Mouse (Mus musculus): ENCODE measurements around the gene Slc5a2. TPM values are rescaled to one million over a fixed set of nuclear protein-coding genes. Genes with fewer than 3 reads are reported as not detected.

Slc5a2 gene
- polyA plus RNA-seq, 1 experiment from 2014 or later: 0.50 TPM

- H3K27ac ChIP-seq: no peak overlapping the region
- no peak overlapping the region for H3K4me3 ChIP-seq
- H3K27me3 ChIP-seq (ENCODE audit: low read depth, poor library complexity, severe bottlenecking): no peaks in the 10 kb centered on the region
- WGBS: 95% methylated on average over 16 of the region's 16 CpGs
- no peak for DNase-seq (ENCODE audit: low spot score)
- H3K4me1 ChIP-seq: peaks cover 36% of the 10 kb centered on the region
- peaks cover 55% of the 10 kb centered on the region for H3K36me3 ChIP-seq
- no peaks in the 10 kb centered on the region for H3K9me3 ChIP-seq (replicated peaks)
Measured at GRCm38 (mm10) chr7:128242331-128242730, 23.1 kb upstream of the Slc5a2 start.

- H3K4me1 ChIP-seq: peaks cover 36% of the 10 kb centered on the region
- H3K27ac ChIP-seq: peak overlapping the region; percentile 65
- 54% methylated on average over 10 of the region's 10 CpGs for WGBS
- H3K4me3 ChIP-seq: no peak overlapping the region
- no peaks in the 10 kb centered on the region for H3K9me3 ChIP-seq (replicated peaks)
- no peaks in the 10 kb centered on the region; the same call in 1 of the 2 replicates for H3K27me3 ChIP-seq (ENCODE audit: low read depth, poor library complexity, severe bottlenecking)
- H3K36me3 ChIP-seq: peaks cover 55% of the 10 kb centered on the region
- DNase-seq (ENCODE audit: low spot score): no peak
Measured at GRCm38 (mm10) chr7:128243921-128244320, 21.5 kb upstream of the Slc5a2 start.

GRCm38 (mm10) chr7:128244410-128245025 is 20.9 kb upstream of the Slc5a2 start:
- H3K36me3 ChIP-seq: peaks cover 58% of the 10 kb centered on the region
- WGBS: 87% methylated on average over 18 of the region's 18 CpGs

GRCm38 (mm10) chr7:128245547-128245946 is 19.9 kb upstream of the Slc5a2 start:
- Histone ChIP-seq H3K4me3 (no peak overlapping the region), H3K9me3 (replicated peaks) (no peaks in the 10 kb centered on the region), H3K4me1 (peaks cover 30% of the 10 kb centered on the region), H3K36me3 (peaks cover 49% of the 10 kb centered on the region), H3K27me3 (ENCODE audit: low read depth, poor library complexity, severe bottlenecking) (no peaks in the 10 kb centered on the region; the same call in 1 of the 2 replicates), H3K27ac (no peak overlapping the region)
- WGBS: 94% methylated on average over 4 of the region's 4 CpGs
- DNase-seq (ENCODE audit: low spot score): no peak

More at GRCm38 (mm10) chr7:128244410-128245025, 20.9 kb upstream of the Slc5a2 start:
- no peak overlapping the region for H3K4me3 ChIP-seq
- DNase-seq (ENCODE audit: low spot score): no peak
- no peaks in the 10 kb centered on the region for H3K9me3 ChIP-seq (replicated peaks)
- peak overlapping the region; percentile 65 for H3K27ac ChIP-seq
- no peaks in the 10 kb centered on the region; the same call in 1 of the 2 replicates for H3K27me3 ChIP-seq (ENCODE audit: low read depth, poor library complexity, severe bottlenecking)
- H3K4me1 ChIP-seq: peaks cover 30% of the 10 kb centered on the region

- whole genome bisulfite sequencing: 2% methylated on average over 28 of the region's 30 CpGs
- H3K4me3 ChIP-seq: peak within 1 kb of the TSS; percentile 53
- DNase-seq (ENCODE audit: low spot score): peak; percentile 66
- no peaks in the 10 kb centered on the region for H3K9me3 ChIP-seq (replicated peaks)
- H3K27ac ChIP-seq: peak within 1 kb of the TSS; percentile 80
- peaks cover 31% of the 10 kb centered on the region for H3K4me1 ChIP-seq
- peaks cover 3% of the 10 kb centered on the region; the same call in 1 of the 2 replicates for H3K27me3 ChIP-seq (ENCODE audit: low read depth, poor library complexity, severe bottlenecking)
- peaks cover 37% of the 10 kb centered on the region for H3K36me3 ChIP-seq
Measured at GRCm38 (mm10) chr7:128246496-128247391, 18.7 kb upstream of the Slc5a2 start, which contains the start of gene Tgfb1i1. Gene Tgfb1i1 (plus strand): TSS chr7:128246812.

GRCm38 (mm10) chr7:128247443-128247842 is 18.0 kb upstream of the Slc5a2 start:
- no peaks in the 10 kb centered on the region for H3K9me3 ChIP-seq (replicated peaks)
- H3K4me3 ChIP-seq: peak overlapping the region; percentile 53
- 2% methylated on average over 13 of the region's 13 CpGs for WGBS
- H3K27ac ChIP-seq: peak overlapping the region; percentile 80
- H3K36me3 ChIP-seq: peaks cover 30% of the 10 kb centered on the region
- H3K4me1 ChIP-seq: peaks cover 38% of the 10 kb centered on the region
- peak; percentile 86 for DNase-seq (ENCODE audit: low spot score)
- H3K27me3 ChIP-seq (ENCODE audit: low read depth, poor library complexity, severe bottlenecking): peaks cover 9% of the 10 kb centered on the region; the same call in 1 of the 2 replicates

- Histone ChIP-seq H3K4me3 (no peak overlapping the region), H3K27me3 (ENCODE audit: low read depth, poor library complexity, severe bottlenecking) (peaks cover 9% of the 10 kb centered on the region; the same call in 1 of the 2 replicates), H3K9me3 (replicated peaks) (no peaks in the 10 kb centered on the region), H3K27ac (no peak overlapping the region), H3K4me1 (peaks cover 43% of the 10 kb centered on the region), H3K36me3 (peaks cover 21% of the 10 kb centered on the region)
- 86% methylated on average over 10 of the region's 10 CpGs for WGBS
- no peak for DNase-seq (ENCODE audit: low spot score)
Measured at GRCm38 (mm10) chr7:128248081-128249042, 17.1 kb upstream of the Slc5a2 start.

GRCm38 (mm10) chr7:128249998-128250397 is 15.5 kb upstream of the Slc5a2 start:
- no peak for DNase-seq (ENCODE audit: low spot score)
- H3K4me1 ChIP-seq: peaks cover 34% of the 10 kb centered on the region
- WGBS: 83% methylated on average over 5 of the region's 5 CpGs
- H3K27ac ChIP-seq: no peak overlapping the region
- H3K9me3 ChIP-seq (replicated peaks): no peaks in the 10 kb centered on the region
- H3K4me3 ChIP-seq: no peak overlapping the region
- peaks cover 8% of the 10 kb centered on the region for H3K36me3 ChIP-seq
- H3K27me3 ChIP-seq (ENCODE audit: low read depth, poor library complexity, severe bottlenecking): peaks cover 9% of the 10 kb centered on the region; the same call in 1 of the 2 replicates

- peaks cover 23% of the 10 kb centered on the region for H3K4me1 ChIP-seq
- peaks cover 9% of the 10 kb centered on the region; the same call in 1 of the 2 replicates for H3K27me3 ChIP-seq (ENCODE audit: low read depth, poor library complexity, severe bottlenecking)
- H3K4me3 ChIP-seq: peak overlapping the region; percentile 45
- peak overlapping the region; percentile 28 for H3K27ac ChIP-seq
- H3K9me3 ChIP-seq (replicated peaks): no peaks in the 10 kb centered on the region
- H3K36me3 ChIP-seq: peaks cover 2% of the 10 kb centered on the region; the same call in 1 of the 2 replicates
- 45% methylated on average over 12 of the region's 12 CpGs for WGBS
- no peak for DNase-seq (ENCODE audit: low spot score)
Measured at GRCm38 (mm10) chr7:128251946-128252345, 13.5 kb upstream of the Slc5a2 start.

GRCm38 (mm10) chr7:128252609-128253008 is 12.8 kb upstream of the Slc5a2 start:
- Histone ChIP-seq H3K27me3 (ENCODE audit: low read depth, poor library complexity, severe bottlenecking) (peaks cover 9% of the 10 kb centered on the region; the same call in 1 of the 2 replicates), H3K27ac (peak overlapping the region; percentile 28), H3K9me3 (replicated peaks) (no peaks in the 10 kb centered on the region), H3K4me3 (peak overlapping the region; percentile 45), H3K36me3 (peaks cover 2% of the 10 kb centered on the region; the same call in 1 of the 2 replicates), H3K4me1 (peaks cover 20% of the 10 kb centered on the region)
- peak; percentile 71 for DNase-seq (ENCODE audit: low spot score)
- WGBS: 9% methylated on average over 24 of the region's 24 CpGs

GRCm38 (mm10) chr7:128254978-128255377 is 10.5 kb upstream of the Slc5a2 start:
- H3K27me3 ChIP-seq (ENCODE audit: low read depth, poor library complexity, severe bottlenecking): peaks cover 9% of the 10 kb centered on the region; the same call in 1 of the 2 replicates
- H3K4me3 ChIP-seq: no peak overlapping the region
- WGBS: 62% methylated on average over 2 of the region's 2 CpGs
- H3K4me1 ChIP-seq: peaks cover 21% of the 10 kb centered on the region
- H3K27ac ChIP-seq: no peak overlapping the region
- no peaks in the 10 kb centered on the region for H3K36me3 ChIP-seq
- DNase-seq (ENCODE audit: low spot score): no peak
- no peaks in the 10 kb centered on the region for H3K9me3 ChIP-seq (replicated peaks)

GRCm38 (mm10) chr7:128255757-128256156 is 9.7 kb upstream of the Slc5a2 start:
- Histone ChIP-seq H3K4me1 (peaks cover 21% of the 10 kb centered on the region), H3K27ac (no peak overlapping the region), H3K4me3 (no peak overlapping the region), H3K36me3 (no peaks in the 10 kb centered on the region), H3K9me3 (replicated peaks) (no peaks in the 10 kb centered on the region), H3K27me3 (ENCODE audit: low read depth, poor library complexity, severe bottlenecking) (peaks cover 9% of the 10 kb centered on the region; the same call in 1 of the 2 replicates)
- no peak for DNase-seq (ENCODE audit: low spot score)
- 88% methylated on average over 5 of the region's 5 CpGs for WGBS

Data from limb, embryonic 10.5 days (tissue).